Mouse (Mus musculus) cerebellum, adult (tissue): ENCODE results near the gene Tex26.

Source experiments
- ATAC-seq: cut with Nextera tagmentation; 2 replicates; pipeline ENCODE4 v1.9.2; 2017; ENCODE audit warnings: mild to moderate bottlenecking, moderate library complexity, mixed read lengths; ENCODE audit not compliant: insufficient number of reproducible peaks, low FRiP score, low TSS enrichment

Tex26 gene

GRCm38 (mm10) chr5:149484270-149484669 is 44.8 kb downstream of the Tex26 start:
- no peak for ATAC-seq

- no peak for ATAC-seq
Measured at GRCm38 (mm10) chr5:149485447-149485846, 46.0 kb downstream of the Tex26 start.

- ATAC-seq: no peak
Measured at GRCm38 (mm10) chr5:149488360-149489021, 49.0 kb downstream of the Tex26 start.

GRCm38 (mm10) chr5:149489136-149489535 is 49.7 kb downstream of the Tex26 start:
- ATAC-seq: no peak

- ATAC-seq: no peak
Measured at GRCm38 (mm10) chr5:149490275-149490674, 50.8 kb downstream of the Tex26 start.

- ATAC-seq: no peak
Measured at GRCm38 (mm10) chr5:149495655-149496054, 56.2 kb downstream of the Tex26 start.

GRCm38 (mm10) chr5:149496401-149497066 is 57.1 kb downstream of the Tex26 start:
- ATAC-seq: no peak

GRCm38 (mm10) chr5:149499936-149500335 is 60.5 kb downstream of the Tex26 start:
- ATAC-seq: no peak

- ATAC-seq: no peak
Measured at GRCm38 (mm10) chr5:149503423-149504175, 64.1 kb downstream of the Tex26 start.

GRCm38 (mm10) chr5:149504985-149505384 is 65.5 kb downstream of the Tex26 start:
- no peak for ATAC-seq

- no peak for ATAC-seq
Measured at GRCm38 (mm10) chr5:149506033-149506432, 66.6 kb downstream of the Tex26 start.

GRCm38 (mm10) chr5:149508094-149509029 is 68.9 kb downstream of the Tex26 start:
- no peak for ATAC-seq

- ATAC-seq: no peak
Measured at GRCm38 (mm10) chr5:149510323-149510722, 70.9 kb downstream of the Tex26 start.

GRCm38 (mm10) chr5:149512695-149513094 is 73.2 kb downstream of the Tex26 start:
- ATAC-seq: no peak

GRCm38 (mm10) chr5:149513438-149514086 is 74.1 kb downstream of the Tex26 start:
- no peak for ATAC-seq

- ATAC-seq: no peak
Measured at GRCm38 (mm10) chr5:149514087-149514671, 74.7 kb downstream of the Tex26 start.

- ATAC-seq: no peak
Measured at GRCm38 (mm10) chr5:149514890-149515289, 75.4 kb downstream of the Tex26 start.

GRCm38 (mm10) chr5:149517116-149517515 is 77.7 kb downstream of the Tex26 start:
- ATAC-seq: no peak
